Mouse (Mus musculus) limb, embryonic 10.5 days (tissue): Measurements from ENCODE around the gene Susd5. TPM values are rescaled to one million over a fixed set of nuclear protein-coding genes. Genes with fewer than 3 reads are reported as not detected.

Experiments
- DNase-seq: peaks from one replicate; pipeline ENCODE4 v3.0.0-alpha.2; 2017; ENCODE audit warnings: low spot score
- H3K27ac ChIP-seq: fragments of 300-500 bp; sonication (generic); 2 replicates; pipeline ENCODE4 v1.5.1; 2016; ENCODE audit warnings: mild to moderate bottlenecking
- H3K27me3 ChIP-seq: fragments of 300-500 bp; sonication (generic); 2 replicates; pipeline ENCODE4 v1.6.1; 2016; ENCODE audit warnings: low read depth, mild to moderate bottlenecking; ENCODE audit not compliant: poor library complexity, severe bottlenecking
- H3K36me3 ChIP-seq: fragments of 300-500 bp; sonication (generic); 2 replicates; pipeline ENCODE4 v1.6.1; 2016; ENCODE audit warnings: mild to moderate bottlenecking, moderate library complexity
- H3K4me1 ChIP-seq: fragments of 300-500 bp; sonication (generic); 2 replicates; pipeline ENCODE4 v1.6.1; 2016
- H3K4me3 ChIP-seq: fragments of 300-500 bp; sonication (generic); 2 replicates; pipeline ENCODE4 v1.5.1; 2016; ENCODE audit warnings: mild to moderate bottlenecking, moderate library complexity
- H3K9me3 ChIP-seq: fragments of 300-500 bp; sonication (generic); replicated peaks from 2 replicates; pipeline ENCODE4 v1.6.1; 2016; ENCODE audit warnings: mild to moderate bottlenecking
- WGBS: fragments of 180-500 bp; shearing (Covaris S2); methylation state at CpG from one replicate; pipeline ENCODE4 v1.1.7; 2016; 5-methylcytosine and 5-hydroxymethylcytosine counted together
- polyA plus RNA-seq: library from polyadenylated mRNA; unstranded; fragments of >200 nt; fragmentation: Nextera tagmentation; extraction: Ambion mirVana; gene quantifications from 2 replicates; pipeline ENCODE4 v1.2.1, GENCODE M21; 2016

Susd5 gene
- polyA plus RNA-seq, 1 experiment from 2014 or later: 0.66 TPM

GRCm38 (mm10) chr9:114042490-114042889 lies 14.4 kb upstream of the Susd5 start:
- Histone ChIP-seq H3K4me3 (no peak overlapping the region), H3K27me3 (no peaks in the 10 kb centered on the region; the same call in 1 of the 2 replicates), H3K27ac (no peak overlapping the region), H3K4me1 (peaks cover 3% of the 10 kb centered on the region; the same call in 1 of the 2 replicates), H3K9me3 (no peaks in the 10 kb centered on the region), H3K36me3 (no peaks in the 10 kb centered on the region)
- DNase-seq: no peak
- WGBS: 61% methylated on average over 6 of the region's 6 CpGs

- no peaks in the 10 kb centered on the region; the same call in 1 of the 2 replicates for H3K27me3 ChIP-seq
- no peak for DNase-seq
Observed at GRCm38 (mm10) chr9:114044446-114044845, 12.5 kb upstream of the Susd5 start.

GRCm38 (mm10) chr9:114046028-114046427 lies 10.9 kb upstream of the Susd5 start, which contains the start of gene Fbxl2:
Gene Fbxl2 (minus strand): TSS chr9:114046191.
- DNase-seq: no peak
- Histone ChIP-seq H3K9me3 (no peaks in the 10 kb centered on the region), H3K27me3 (no peaks in the 10 kb centered on the region; the same call in 1 of the 2 replicates), H3K4me3 (no peak within 1 kb of the TSS), H3K36me3 (no peaks in the 10 kb centered on the region), H3K4me1 (no peaks in the 10 kb centered on the region), H3K27ac (no peak within 1 kb of the TSS)
- 92% methylated on average over 10 of the region's 10 CpGs for WGBS

More at GRCm38 (mm10) chr9:114044446-114044845, 12.5 kb upstream of the Susd5 start:
- no peak overlapping the region for H3K27ac ChIP-seq
- no peaks in the 10 kb centered on the region for H3K36me3 ChIP-seq
- H3K4me3 ChIP-seq: no peak overlapping the region
- no peaks in the 10 kb centered on the region for H3K9me3 ChIP-seq
- WGBS: 62% methylated on average over 3 of the region's 3 CpGs
- no peaks in the 10 kb centered on the region for H3K4me1 ChIP-seq

DNA sequence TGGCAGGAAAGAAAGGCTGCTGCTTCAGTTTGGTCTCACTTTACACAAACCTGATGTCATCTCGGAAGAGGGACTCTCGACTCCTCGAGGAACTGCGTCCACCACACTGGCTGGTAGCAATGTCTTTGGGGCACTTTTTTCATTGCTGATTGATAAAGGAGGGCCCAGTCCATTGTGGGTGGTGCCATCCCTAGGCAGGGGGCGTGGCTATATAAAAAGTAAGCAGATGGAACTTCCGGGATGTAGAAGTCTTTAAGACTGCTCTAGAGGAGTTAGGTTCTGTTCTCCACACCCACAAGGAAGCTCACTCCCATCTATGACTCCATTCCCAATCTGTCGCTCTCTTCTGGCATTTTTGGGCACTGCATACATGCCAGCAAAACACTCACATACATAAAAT lies 10.3 kb upstream of the Susd5 start:
- no peaks in the 10 kb centered on the region for H3K4me1 ChIP-seq
- DNase-seq: no peak
- H3K9me3 ChIP-seq: no peaks in the 10 kb centered on the region
- no peak overlapping the region for H3K4me3 ChIP-seq
- 93% methylated on average over 7 of the region's 7 CpGs for WGBS
- H3K36me3 ChIP-seq: no peaks in the 10 kb centered on the region
- H3K27ac ChIP-seq: no peak overlapping the region
- no peaks in the 10 kb centered on the region; the same call in 1 of the 2 replicates for H3K27me3 ChIP-seq

- Histone ChIP-seq H3K4me3 (no peak overlapping the region), H3K4me1 (no peaks in the 10 kb centered on the region), H3K27me3 (peaks cover 6% of the 10 kb centered on the region), H3K36me3 (no peaks in the 10 kb centered on the region), H3K9me3 (no peaks in the 10 kb centered on the region), H3K27ac (no peak overlapping the region)
- no peak for DNase-seq
- WGBS: 88% methylated on average over 7 of the region's 7 CpGs
Observed at GRCm38 (mm10) chr9:114050106-114050505, 6.8 kb upstream of the Susd5 start.

DNA sequence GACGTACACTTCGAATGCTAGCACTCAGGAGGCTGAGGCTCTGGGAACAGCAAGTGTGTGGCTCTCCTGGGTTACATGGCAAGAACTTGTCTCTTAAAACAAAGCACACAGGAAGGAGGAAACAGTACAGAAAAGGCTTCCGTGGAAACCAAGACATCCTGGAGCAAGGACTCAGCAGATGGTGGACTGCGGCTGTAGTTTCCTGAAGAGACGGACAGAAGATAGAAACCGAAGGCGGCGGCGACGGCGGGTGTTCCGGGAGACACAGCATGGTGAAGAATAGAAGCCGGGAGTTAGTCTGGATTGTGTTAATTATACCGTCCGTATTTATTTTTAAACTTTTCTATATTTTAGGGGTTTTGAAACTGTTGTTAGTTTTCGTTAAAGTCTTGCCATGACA lies 6.2 kb upstream of the Susd5 start:
- Histone ChIP-seq H3K27ac (no peak overlapping the region), H3K4me1 (no peaks in the 10 kb centered on the region), H3K4me3 (no peak overlapping the region), H3K36me3 (no peaks in the 10 kb centered on the region), H3K27me3 (peaks cover 12% of the 10 kb centered on the region), H3K9me3 (no peaks in the 10 kb centered on the region)
- DNase-seq: no peak
- WGBS: 93% methylated on average over 16 of the region's 16 CpGs

DNA sequence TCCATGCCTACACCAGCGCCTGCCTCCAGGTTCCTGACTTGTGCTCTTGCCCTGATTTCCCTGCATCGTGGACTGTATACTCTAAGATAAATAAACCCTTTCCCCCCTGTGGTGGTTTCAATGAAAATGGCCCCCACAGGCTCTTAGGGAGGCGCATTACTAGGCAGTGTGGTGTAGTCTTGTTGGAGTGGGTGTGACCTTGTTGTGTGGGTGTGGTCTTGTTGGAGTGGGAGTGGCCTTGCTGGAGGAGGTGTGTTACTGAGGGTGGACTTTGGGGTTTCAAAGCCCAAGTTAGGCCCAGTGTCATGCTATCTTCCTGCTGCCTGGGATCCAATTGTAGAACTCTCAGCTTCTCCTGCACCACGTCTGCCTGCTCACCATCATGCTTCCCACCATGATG lies 4.9 kb upstream of the Susd5 start:
- no peaks in the 10 kb centered on the region for H3K9me3 ChIP-seq
- H3K4me1 ChIP-seq: peaks cover 2% of the 10 kb centered on the region
- H3K4me3 ChIP-seq: no peak overlapping the region
- peaks cover 25% of the 10 kb centered on the region for H3K27me3 ChIP-seq
- no peak for DNase-seq
- no peaks in the 10 kb centered on the region for H3K36me3 ChIP-seq
- WGBS: 81% methylated on average over 4 of the region's 4 CpGs
- H3K27ac ChIP-seq: no peak overlapping the region

DNA sequence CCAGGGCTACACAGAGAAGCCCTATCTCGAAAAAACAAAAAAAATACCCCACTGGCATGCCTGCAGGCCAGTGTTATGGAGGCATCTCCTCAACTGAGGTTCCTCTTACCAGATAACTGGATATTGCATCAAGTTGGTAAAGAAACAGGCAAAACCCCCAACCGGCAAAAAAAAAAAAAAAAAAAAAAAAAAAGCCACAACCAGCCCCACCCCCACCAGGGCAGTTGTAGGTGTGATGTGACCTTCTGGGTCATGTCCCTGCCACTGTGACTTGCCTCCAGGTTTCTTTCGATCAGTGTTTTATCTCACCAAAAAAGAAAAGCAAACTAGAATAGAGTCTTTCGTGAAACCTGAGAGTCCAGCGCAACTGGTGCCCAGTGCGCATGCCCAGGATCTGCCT lies 4.1 kb upstream of the Susd5 start:
- DNase-seq: no peak
- Histone ChIP-seq H3K27ac (no peak overlapping the region), H3K9me3 (no peaks in the 10 kb centered on the region), H3K36me3 (no peaks in the 10 kb centered on the region), H3K27me3 (peaks cover 33% of the 10 kb centered on the region), H3K4me3 (no peak overlapping the region), H3K4me1 (peaks cover 10% of the 10 kb centered on the region)
- 89% methylated on average over 6 of the region's 6 CpGs for WGBS

- Histone ChIP-seq H3K27me3 (no peaks in the 10 kb centered on the region), H3K9me3 (no peaks in the 10 kb centered on the region), H3K36me3 (no peaks in the 10 kb centered on the region), H3K27ac (no peak overlapping the region), H3K4me1 (no peaks in the 10 kb centered on the region), H3K4me3 (no peak overlapping the region)
- no peak for DNase-seq
- WGBS: 74% methylated on average over 12 of the region's 12 CpGs
Observed at GRCm38 (mm10) chr9:114068494-114069053, 11.6 kb downstream of the Susd5 start.

DNA sequence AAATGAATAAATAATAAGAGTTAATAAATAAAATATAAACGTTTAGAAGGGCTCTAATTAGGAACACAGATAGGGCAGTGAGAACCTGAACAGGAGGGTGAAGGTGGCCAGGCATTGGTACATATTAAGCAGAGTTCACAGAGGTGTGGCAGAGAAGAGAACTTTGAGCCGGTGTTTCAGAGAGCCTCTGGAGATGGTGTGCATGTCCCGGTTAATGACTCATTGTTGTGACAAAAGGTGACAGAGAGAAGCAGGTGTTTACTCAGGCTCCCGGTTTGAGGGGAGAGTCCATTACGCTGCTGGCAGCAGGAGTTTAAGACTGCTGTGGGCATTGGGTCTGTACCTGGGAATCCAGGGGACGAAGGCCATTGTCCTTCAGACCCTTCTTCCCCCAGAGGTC lies 12.4 kb downstream of the Susd5 start:
- no peak overlapping the region for H3K27ac ChIP-seq
- H3K36me3 ChIP-seq: no peaks in the 10 kb centered on the region
- DNase-seq: no peak
- 68% methylated on average over 6 of the region's 6 CpGs for WGBS
- no peak overlapping the region for H3K4me3 ChIP-seq
- H3K4me1 ChIP-seq: no peaks in the 10 kb centered on the region
- no peaks in the 10 kb centered on the region for H3K27me3 ChIP-seq
- H3K9me3 ChIP-seq: no peaks in the 10 kb centered on the region

- H3K9me3 ChIP-seq: no peaks in the 10 kb centered on the region
- 88% methylated on average over 19 of the region's 19 CpGs for WGBS
- no peak for DNase-seq
- H3K4me1 ChIP-seq: no peaks in the 10 kb centered on the region
- H3K27ac ChIP-seq: no peak overlapping the region
- H3K27me3 ChIP-seq: no peaks in the 10 kb centered on the region
- H3K4me3 ChIP-seq: no peak overlapping the region
- H3K36me3 ChIP-seq: no peaks in the 10 kb centered on the region
Observed at GRCm38 (mm10) chr9:114073681-114074080, 16.7 kb downstream of the Susd5 start.

DNA sequence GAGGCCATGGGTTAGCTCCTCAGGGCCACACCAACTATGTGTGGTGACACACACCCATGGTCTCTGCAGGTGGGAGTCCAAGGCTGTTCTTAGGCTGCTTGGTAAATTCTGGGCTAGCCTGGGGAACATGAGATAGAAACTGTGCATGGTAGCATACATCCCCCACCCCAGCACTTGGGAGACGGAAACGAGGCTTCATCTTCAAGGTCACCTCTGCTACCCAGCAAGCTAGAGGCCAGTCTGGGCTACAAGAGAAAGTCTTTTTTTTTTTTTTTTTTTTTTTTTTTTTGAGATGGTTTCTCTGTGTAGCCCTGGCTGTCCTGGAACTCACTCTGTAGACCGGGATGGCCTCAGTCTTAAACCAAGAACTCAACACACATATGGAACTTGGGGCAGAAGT lies 29.5 kb downstream of the Susd5 start:
- DNase-seq: no peak
- H3K4me3 ChIP-seq: no peak overlapping the region
- H3K36me3 ChIP-seq: no peaks in the 10 kb centered on the region
- H3K4me1 ChIP-seq: no peaks in the 10 kb centered on the region
- H3K27me3 ChIP-seq: 0 out of 2 replicates have a peak, but pooled peaks cover 6% of the 10 kb centered on the region
- H3K9me3 ChIP-seq: no peaks in the 10 kb centered on the region
- no peak overlapping the region for H3K27ac ChIP-seq
- WGBS: 86% methylated on average over 3 of the region's 3 CpGs

DNA sequence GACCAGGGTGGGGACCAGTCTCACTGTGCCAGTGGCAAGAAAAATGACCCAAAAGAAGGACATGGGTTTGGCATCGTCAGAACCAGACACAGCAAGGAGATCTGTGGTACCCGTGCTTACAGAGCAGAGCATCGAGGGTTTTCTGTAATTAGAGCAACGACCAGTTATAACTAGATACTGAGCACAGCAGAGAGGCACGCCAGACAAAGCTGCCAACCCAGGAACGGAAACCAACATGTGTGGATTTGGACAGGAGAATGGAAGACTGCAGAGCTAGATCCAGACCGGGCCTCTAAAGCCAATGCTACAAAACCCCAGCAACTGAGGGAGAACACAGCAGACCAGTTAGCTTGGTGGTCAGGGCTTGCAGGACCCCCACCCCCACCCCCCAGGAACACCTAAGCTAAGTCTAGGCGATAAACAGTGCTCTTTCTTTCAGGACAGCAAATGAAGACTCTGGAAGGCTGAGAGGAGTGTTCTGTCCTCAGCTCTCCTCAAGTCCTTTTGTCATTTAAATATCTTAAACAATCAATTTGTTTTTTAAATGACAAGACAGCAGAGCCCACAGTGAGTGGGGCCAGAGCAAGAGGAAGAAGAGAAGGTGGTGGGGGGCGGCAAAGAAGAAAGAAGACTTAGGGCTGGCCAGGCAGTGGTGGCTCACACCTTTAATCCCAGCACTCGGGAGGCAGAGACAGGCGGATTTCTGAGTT lies 30.3 kb downstream of the Susd5 start:
- Histone ChIP-seq H3K4me3 (no peak overlapping the region), H3K27me3 (0 out of 2 replicates have a peak, but pooled peaks cover 6% of the 10 kb centered on the region), H3K4me1 (no peaks in the 10 kb centered on the region), H3K36me3 (no peaks in the 10 kb centered on the region), H3K27ac (no peak overlapping the region), H3K9me3 (no peaks in the 10 kb centered on the region)
- WGBS: 84% methylated on average over 11 of the region's 11 CpGs
- DNase-seq: no peak
